Mouse (Mus musculus) frontal cortex, postnatal 14 days (tissue): ENCODE measurements around the gene Ipo11.

Experiments
- DNase-seq, 2 experiments: peaks; one replicate each; pipeline ENCODE4 v3.0.0; 2022; ENCODE audit warnings: low spot score in 2 of 2

Gene Ipo11

DNA sequence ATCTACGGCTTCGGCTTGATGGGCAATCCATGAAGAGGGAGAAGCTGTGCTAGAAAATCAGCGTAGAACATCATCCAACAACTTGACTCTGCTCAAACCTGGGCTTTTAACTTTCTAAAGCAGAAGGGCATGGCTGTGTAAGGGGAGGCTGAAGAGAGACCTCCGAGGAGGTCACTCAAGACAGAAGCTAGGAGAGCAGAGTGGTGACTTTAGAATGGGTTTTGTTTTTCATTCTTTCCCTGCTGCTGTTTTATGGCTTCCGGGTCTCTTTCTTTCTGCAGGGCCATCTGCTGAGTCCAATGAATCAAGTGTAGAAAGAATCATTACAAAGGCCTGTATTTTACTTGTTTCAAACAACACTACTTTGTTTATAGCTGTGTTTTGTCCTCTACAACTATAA is 119.7 kb downstream of the Ipo11 start:
- DNase-seq: no peak

DNA sequence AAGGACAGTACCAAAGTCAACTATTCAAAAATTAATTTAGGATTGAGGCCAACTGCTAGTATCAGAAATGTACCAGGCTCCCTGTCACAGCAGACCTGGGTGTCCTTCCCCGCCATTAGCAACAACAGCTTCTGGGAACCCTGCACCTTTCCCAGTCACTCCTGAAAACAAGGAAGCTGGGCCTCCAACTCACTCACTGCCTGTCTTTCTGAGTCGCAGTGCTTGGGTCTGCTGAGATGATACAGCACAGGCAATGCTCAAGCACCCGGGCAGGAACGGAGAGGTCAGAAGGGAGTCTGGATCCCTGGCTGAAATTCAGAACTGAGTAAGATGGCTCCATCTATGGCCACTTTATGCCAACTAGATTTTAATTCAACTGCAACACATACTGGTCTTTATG is 123.2 kb downstream of the Ipo11 start:
- DNase-seq: no peak

DNA sequence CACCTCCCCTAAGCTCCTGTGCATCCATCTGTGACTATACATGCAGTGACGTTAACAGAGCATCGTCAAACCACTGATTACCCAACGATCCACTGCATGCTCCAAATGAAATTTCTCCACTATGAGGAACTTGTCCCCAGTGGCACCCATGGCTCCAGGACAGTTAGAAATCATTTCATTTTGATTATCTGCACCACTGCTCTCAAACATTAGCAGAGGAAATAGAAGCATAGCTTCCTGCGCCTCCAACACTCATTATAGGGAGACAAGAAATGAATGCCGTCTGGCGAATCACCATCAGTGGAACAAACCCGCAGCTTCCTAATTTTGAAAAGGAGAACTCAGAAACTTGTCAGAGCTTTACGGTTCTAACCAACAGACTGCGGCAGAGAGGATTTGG is 123.7 kb downstream of the Ipo11 start:
- no peak for DNase-seq

DNA sequence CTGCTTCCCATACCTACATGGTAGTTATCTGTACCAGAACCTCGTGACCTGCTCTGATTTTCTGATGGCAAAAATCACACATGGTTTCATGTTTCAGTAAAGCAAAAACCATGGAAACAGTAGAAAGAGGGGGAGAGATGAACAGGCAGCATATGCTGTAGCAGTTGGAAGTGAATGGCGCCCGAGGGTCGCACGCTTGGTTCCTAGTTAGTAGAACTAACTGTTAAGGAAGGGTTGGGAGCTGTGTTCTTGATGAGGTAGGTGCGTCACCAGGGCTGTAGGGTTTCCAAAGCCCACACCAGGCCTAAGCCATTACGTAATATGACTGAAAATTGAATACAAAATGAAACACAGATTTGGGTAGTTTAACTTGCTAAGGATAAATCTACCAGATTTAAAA is 126.6 kb downstream of the Ipo11 start:
- no peak for DNase-seq

GRCm38 (mm10) chr13:106808821-106809220 is 127.9 kb downstream of the Ipo11 start:
- no peak for DNase-seq

DNA sequence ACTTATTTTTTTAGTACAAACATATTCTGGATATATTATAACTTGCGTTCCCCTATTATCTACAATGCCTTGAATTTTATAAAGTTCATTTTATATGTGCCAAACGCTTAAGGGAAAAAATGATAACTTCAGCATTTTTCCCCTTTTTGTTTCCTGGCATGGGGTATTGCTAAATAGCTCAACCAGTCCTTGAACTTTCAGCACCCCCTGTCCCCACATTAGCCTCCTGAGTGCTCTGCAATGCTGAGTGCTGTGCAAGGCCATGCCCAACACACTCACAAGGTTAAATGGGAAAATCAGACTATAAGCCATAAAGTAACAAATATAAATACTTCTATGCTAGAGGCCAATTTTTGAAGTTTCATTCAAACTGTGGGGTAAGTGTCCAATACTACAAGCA is 128.4 kb downstream of the Ipo11 start:
- no peak for DNase-seq

GRCm38 (mm10) chr13:106807303-106807702 is 129.5 kb downstream of the Ipo11 start:
- no peak for DNase-seq

GRCm38 (mm10) chr13:106805146-106805545 is 131.6 kb downstream of the Ipo11 start:
- DNase-seq: no peak

DNA sequence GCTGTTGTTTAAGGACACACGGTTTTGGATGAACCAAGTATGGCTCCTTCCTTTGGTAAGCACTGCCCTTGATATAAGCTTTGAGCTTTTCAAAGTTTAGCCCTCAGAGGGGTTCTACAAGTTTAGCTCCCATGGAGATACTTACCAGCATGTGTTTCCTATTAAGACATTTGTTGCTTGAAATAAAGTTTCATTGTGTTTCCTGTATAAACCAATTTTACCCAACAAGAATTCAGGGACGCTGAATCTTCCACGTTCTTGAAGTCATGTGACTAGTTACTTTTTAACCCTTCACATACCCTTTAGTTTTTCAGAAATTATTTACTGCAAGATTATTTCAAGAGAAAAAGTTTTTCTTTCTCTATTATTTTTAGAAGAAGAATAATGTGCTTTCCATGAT is 138.7 kb downstream of the Ipo11 start:
- DNase-seq: no peak

GRCm38 (mm10) chr13:106788817-106789216 is 147.9 kb downstream of the Ipo11 start:
- no peak for DNase-seq

DNA sequence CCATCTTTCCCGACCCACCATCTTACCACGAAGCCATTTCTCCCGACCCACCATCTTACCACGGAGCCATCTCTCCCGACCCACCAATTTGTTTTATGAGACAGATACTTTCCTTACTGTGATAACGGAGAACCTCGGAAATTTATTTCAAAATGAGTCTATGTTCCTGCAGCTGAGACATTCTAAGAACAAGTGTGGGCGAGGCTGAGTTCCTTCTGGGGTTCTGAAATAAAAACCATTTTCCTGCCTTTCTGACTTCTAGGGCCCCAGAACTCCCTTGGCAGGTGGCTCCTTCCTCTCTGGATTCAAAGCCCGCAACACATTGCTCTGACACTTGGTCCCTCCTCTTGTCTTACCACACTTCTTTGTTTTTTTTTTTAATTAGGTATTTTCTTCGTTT is 168.0 kb downstream of the Ipo11 start:
- DNase-seq: no peak

DNA sequence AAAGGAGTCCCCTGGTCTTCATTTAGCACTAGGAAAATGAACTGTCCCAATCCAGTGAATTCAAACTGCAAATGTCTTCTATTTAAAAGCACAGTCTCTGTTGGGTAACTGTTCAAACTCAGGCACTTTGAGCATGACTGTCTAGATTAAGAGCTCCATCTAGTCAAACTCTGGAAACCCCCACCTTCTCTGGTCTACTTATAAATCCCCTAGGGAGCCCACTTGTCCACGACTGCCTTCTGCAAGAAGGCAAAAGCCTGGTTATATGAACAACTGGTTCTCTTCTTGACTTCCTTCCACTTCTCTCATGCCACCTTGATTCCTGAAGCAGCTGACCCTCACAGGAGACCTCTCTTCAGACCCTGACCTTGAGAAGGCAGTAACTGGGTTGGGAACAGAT is 174.1 kb downstream of the Ipo11 start:
- DNase-seq: no peak

GRCm38 (mm10) chr13:106761661-106762060 is 175.1 kb downstream of the Ipo11 start:
- DNase-seq: no peak

DNA sequence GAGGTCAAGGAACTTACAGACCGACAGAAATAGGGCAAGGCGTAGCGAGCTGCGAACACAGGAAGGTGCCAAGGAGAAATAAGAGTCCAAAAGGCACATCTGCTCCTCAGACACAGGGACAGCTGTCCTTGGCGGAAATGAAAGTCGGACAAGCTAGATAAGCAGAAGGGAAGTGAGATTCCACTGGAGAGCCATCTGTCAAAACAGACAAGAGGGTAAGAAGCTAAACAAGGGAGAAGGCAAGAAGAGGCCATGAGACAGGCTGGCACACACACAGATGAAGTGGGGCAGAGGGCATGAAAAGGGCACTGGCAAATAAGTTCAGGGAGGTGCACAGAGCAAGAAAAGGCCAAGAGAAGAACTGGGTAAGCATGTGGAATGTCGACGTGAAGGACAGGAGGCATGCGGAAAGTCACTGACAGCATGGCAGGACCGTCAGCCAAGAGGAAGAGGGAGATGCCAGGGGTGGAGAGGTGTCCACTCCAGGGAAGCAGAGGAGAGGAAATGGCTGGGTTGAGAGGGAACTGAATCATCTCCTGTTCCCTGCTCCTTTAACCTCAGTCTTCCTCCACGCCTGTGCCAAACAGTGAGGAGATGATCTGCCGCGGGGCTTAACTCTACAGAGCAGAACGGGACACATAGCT is 176.4 kb downstream of the Ipo11 start:
- no peak for DNase-seq

GRCm38 (mm10) chr13:106755892-106756291 is 180.9 kb downstream of the Ipo11 start:
- DNase-seq: no peak

DNA sequence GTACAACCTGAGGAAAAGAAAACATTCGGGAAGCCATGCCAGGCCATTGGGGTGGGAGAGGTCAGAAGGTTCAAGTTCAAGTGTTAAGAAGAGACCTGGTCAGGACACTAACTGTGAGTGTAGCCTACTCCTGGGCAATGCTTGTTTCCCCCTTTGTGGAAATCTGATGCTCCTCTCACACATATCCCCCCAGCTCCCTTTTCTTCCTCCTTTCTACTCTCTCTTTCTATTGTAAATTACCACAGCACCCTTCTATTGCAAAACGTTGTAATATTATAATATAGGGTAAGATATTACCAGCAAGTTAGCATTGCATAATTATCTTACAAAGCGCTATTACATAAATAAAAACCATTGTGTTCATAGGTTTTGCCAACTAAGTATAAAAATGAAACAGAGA is 182.5 kb downstream of the Ipo11 start:
- no peak for DNase-seq

- DNase-seq: no peak
Observed at GRCm38 (mm10) chr13:106751951-106752350, 184.8 kb downstream of the Ipo11 start.

DNA sequence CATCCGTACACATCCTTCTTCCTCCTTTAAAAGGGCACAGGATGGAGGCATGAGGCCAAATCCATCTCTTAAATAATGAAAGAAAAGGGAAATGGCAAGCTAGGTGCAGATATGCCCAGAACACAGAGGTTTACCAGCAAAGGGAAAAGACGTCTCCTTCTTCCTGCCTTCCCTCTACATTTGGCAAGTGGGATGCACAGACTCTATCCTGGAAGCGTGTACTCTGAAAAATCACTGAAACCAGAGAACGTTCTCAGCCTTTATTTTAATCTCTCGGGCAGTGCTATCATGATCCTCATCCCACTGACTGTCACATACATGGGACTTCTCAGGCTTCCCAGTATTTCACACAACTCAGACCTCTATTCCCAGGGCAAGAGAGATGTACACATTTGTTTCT is 189.9 kb downstream of the Ipo11 start:
- DNase-seq: no peak

DNA sequence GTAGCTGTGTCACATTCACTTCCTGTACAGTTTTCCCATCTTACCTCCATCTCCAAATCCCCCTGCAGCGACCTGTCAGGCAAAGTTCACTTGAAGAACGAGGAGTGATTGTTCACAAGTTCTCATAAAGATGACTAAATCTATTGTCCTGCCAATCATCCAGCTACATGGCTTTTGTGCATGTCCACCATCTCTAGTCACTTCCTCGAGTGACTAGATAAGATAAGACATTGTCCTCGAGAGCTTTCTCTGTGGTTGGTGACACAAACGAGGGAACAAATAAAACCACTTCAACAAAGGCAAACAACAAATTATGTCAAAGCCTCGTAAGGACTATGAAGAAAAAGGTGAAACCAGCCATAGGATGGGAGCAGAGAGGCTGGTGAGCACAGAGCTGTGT is 191.6 kb downstream of the Ipo11 start:
- DNase-seq: no peak
